Mouse (Mus musculus): ENCODE data around the gene AB124611. TPM values are rescaled to one million over a fixed set of nuclear protein-coding genes. Genes with fewer than 3 reads are reported as not detected.
A peak's percentile ranks its signal among the peaks of the same experiment; 100 is the strongest.
"Not testable (repeated sequence)": the region's sequence is repeated elsewhere in the genome, so short reads cannot be mapped to it uniquely, and the experiment has no call there.

The AB124611 gene
- 3.0 and 3.8 TPM in 2 replicates for polyA plus RNA-seq (2015; fragmentation: Nextera tagmentation; extraction: Ambion mirVana)

DNA sequence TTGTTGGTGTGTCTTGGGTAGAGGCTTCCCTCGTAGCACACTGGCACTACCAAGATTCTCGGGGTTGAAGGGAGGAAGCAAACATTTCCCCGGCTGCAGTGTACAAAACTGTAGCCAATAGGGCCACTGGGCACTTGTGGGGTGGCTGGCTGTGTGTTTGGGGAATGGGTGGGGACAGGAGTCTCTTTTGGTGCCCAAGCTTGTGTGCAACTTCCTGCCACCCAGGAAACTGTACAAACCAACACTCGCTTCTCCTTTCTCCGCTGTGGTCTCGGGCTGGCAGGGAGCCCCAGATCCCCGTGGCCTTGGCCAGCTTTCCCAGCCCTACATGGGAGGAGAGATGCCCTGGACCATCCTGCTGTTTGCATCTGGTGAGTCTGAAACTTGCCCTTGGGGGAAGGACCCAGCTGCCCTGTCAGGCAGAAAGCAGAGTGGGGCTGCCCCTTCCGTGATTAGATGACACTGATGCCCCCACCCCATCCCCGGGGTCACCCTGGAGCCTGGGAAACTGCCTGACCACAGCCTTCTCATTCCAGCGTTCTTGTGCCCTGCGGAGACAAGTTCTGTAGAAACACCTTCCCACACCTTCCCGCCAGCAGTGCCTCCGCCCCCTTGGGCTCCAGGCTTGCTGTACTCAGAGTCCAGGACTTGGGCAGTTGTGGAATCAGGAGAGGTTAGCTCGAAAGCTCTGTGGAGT, at the start of gene AB124611:
AB124611 (plus strand) TSS at position 240 of the 697 bp plus-strand sequence.
- H3K9ac ChIP-seq (replicated peaks) = no peak within 1 kb of the TSS
- ATAC-seq (replicated peaks) = no peak
- no peak within 1 kb of the TSS for H3K27ac ChIP-seq (replicated peaks)
- no peak within 1 kb of the TSS for H3K4me3 ChIP-seq
- H3K4me1 ChIP-seq = no peaks in the 10 kb centered on the region
- no peaks in the 10 kb centered on the region for H3K27me3 ChIP-seq
- no peak within 1 kb of the TSS for H3K4me2 ChIP-seq (replicated peaks)
- 77% methylated on average over 14 of the region's 14 CpGs for WGBS
- no peaks in the 10 kb centered on the region for H3K9me3 ChIP-seq
- H3K36me3 ChIP-seq = no peaks in the 10 kb centered on the region

DNA sequence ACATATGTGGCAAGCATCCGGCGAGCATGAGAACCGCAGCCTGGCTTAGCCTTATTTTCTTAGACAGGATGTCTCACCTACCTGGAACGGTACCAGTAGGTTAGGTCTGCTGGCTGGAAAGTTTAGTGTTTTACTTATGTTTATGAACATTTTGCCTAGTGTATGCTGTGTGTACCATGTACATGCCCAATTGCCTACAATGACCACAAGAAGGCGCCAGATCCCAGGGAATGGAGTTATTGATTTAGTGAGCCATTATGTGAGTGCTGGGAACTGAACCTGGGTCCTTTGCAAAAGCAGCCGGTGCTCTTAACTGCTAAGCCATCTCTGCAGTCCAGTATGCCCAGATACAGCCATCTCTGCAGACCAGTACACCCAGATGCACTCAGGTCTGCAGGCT, 48.3 kb upstream of the AB124611 start:
- Histone ChIP-seq H3K9ac (replicated peaks) (no peak overlapping the region), H3K36me3 (peaks cover 87% of the 10 kb centered on the region), H3K27me3 (no peaks in the 10 kb centered on the region), H3K9me3 (no peaks in the 10 kb centered on the region), H3K4me2 (replicated peaks) (no peak overlapping the region), H3K27ac (replicated peaks) (no peak overlapping the region), H3K4me3 (no peak overlapping the region), H3K4me1 (no peaks in the 10 kb centered on the region)
- 95% methylated on average over 6 of the region's 6 CpGs for WGBS
- ATAC-seq (replicated peaks) = no peak

DNA sequence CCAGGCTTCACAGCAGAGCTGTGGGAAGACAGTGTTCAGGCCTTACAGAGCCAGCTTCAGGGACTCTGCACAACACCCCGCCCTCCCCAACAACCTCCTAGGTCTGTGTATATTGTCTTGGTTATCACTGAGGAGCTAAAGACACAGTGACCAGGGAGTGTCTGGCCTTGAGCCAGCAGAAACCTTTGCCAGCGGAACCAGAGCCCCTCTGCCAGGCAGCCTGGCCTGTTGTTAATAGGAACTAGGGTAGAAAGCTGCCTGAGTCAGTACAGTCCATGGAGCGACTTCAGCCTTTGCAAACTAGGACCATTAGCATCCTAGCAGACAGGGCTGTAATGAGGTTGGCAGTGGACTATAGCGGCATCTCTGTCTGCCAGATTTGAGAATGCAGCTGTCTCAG, 41.9 kb upstream of the AB124611 start:
- 82% methylated on average over 4 of the region's 4 CpGs for WGBS
- Histone ChIP-seq H3K4me3 (no peak overlapping the region), H3K36me3 (peaks cover 61% of the 10 kb centered on the region), H3K27ac (replicated peaks) (no peak overlapping the region), H3K4me2 (replicated peaks) (no peak overlapping the region), H3K9me3 (no peaks in the 10 kb centered on the region), H3K9ac (replicated peaks) (no peak overlapping the region), H3K4me1 (no peaks in the 10 kb centered on the region), H3K27me3 (no peaks in the 10 kb centered on the region)
- no peak for ATAC-seq (replicated peaks)

DNA sequence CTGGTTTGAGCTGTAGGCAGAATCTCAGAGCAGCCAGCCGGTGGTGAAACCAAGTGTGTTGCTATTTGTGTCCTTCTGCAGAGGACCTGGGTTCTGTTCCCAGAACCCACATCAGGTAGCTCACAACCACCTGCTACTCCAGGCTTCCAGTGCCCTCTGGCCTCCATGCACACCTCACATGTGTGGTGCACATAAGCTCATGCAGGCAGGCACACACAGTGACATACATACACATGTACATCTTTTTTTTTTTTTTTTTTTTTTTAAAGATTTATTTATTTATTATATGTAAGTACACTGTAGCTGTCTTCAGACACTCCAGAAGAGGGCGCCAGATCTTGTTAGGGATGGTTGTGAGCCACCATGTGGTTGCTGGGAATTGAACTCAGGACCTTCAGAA, 37.7 kb upstream of the AB124611 start:
- not testable (repeated sequence) for H3K27ac ChIP-seq (replicated peaks); H3K4me1 ChIP-seq; H3K27me3 ChIP-seq; H3K4me2 ChIP-seq (replicated peaks); H3K9ac ChIP-seq (replicated peaks); ATAC-seq (replicated peaks); H3K4me3 ChIP-seq; H3K9me3 ChIP-seq
- 100% methylated on average over 1 of the region's 2 CpGs for WGBS
- peaks cover 40% of the 10 kb centered on the region for H3K36me3 ChIP-seq

DNA sequence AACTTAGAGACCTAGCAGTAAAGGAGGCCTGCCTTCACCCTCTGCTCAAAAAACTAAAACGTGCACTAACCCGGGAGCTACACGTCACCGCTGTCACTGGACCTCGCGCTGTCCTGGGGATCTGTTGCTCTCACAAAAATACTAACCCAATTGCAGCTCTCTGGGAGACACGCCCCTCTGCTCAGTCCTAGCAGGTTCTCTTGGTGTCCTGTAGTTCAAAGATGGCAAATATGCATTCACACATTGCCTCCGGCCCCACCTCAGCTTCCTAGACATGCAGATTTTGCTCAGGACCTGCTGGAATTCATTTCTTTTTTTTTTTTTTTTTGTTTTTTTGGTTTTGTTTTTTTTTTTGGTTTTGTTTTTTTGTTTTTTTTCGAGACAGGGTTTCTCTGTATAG, 35.3 kb upstream of the AB124611 start:
- H3K4me1 ChIP-seq = no peaks in the 10 kb centered on the region
- H3K27me3 ChIP-seq = no peaks in the 10 kb centered on the region
- WGBS = 94% methylated on average over 9 of the region's 9 CpGs
- no peaks in the 10 kb centered on the region for H3K9me3 ChIP-seq
- peaks cover 31% of the 10 kb centered on the region for H3K36me3 ChIP-seq
- H3K9ac ChIP-seq (replicated peaks) = no peak overlapping the region
- no peak overlapping the region for H3K27ac ChIP-seq (replicated peaks)
- no peak overlapping the region for H3K4me3 ChIP-seq
- H3K4me2 ChIP-seq (replicated peaks) = no peak overlapping the region
- ATAC-seq (replicated peaks) = no peak

DNA sequence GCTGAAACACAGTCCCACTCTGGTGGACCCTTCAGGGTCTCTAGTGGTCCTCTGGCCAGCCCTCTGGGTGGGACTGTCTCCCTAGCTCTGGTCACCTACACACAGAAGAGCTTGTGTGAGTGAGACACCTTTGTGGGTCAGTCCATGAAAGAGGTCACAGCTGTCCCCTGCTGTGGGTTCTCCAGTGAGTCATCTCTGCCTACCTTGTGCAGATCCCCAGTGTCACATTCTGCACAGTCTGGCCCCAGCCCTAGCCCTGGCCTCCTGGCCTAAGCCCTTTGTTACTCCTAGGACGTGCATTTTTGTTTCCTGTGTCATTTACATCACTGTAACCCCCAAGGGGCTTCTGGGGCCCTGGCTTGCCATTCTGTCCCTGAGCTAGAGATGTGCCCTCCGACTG, 32.1 kb upstream of the AB124611 start:
- Histone ChIP-seq H3K36me3 (peaks cover 23% of the 10 kb centered on the region), H3K4me3 (no peak overlapping the region), H3K4me1 (no peaks in the 10 kb centered on the region), H3K27ac (replicated peaks) (no peak overlapping the region), H3K27me3 (no peaks in the 10 kb centered on the region), H3K9ac (replicated peaks) (no peak overlapping the region), H3K4me2 (replicated peaks) (no peak overlapping the region), H3K9me3 (no peaks in the 10 kb centered on the region)
- ATAC-seq (replicated peaks) = no peak
- 57% methylated on average over 2 of the region's 2 CpGs for WGBS

DNA sequence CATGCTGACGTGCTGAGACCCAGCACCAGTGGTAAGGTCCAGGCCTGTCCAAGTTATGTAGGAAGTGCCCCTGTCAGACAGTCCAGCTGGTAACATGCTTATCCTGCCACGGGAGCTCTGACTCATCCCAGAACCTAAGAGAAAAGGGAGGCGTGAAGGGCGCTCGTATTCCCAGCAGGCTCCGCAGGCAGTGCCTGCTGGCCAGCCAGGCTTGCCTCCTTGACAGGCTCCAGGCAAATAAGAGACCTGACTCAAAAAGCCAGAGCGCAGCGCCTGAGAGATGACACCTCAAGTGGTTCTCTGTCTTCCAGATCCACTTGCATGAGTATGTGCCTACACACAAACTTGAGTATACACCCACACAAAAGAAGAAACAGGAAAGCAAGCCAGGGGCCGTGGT, 31.2 kb upstream of the AB124611 start:
- Histone ChIP-seq H3K9me3 (no peaks in the 10 kb centered on the region), H3K27ac (replicated peaks) (no peak overlapping the region), H3K36me3 (peaks cover 27% of the 10 kb centered on the region), H3K27me3 (no peaks in the 10 kb centered on the region), H3K4me3 (no peak overlapping the region), H3K9ac (replicated peaks) (no peak overlapping the region), H3K4me2 (replicated peaks) (no peak overlapping the region), H3K4me1 (no peaks in the 10 kb centered on the region)
- WGBS = 90% methylated on average over 9 of the region's 9 CpGs
- no peak for ATAC-seq (replicated peaks)

DNA sequence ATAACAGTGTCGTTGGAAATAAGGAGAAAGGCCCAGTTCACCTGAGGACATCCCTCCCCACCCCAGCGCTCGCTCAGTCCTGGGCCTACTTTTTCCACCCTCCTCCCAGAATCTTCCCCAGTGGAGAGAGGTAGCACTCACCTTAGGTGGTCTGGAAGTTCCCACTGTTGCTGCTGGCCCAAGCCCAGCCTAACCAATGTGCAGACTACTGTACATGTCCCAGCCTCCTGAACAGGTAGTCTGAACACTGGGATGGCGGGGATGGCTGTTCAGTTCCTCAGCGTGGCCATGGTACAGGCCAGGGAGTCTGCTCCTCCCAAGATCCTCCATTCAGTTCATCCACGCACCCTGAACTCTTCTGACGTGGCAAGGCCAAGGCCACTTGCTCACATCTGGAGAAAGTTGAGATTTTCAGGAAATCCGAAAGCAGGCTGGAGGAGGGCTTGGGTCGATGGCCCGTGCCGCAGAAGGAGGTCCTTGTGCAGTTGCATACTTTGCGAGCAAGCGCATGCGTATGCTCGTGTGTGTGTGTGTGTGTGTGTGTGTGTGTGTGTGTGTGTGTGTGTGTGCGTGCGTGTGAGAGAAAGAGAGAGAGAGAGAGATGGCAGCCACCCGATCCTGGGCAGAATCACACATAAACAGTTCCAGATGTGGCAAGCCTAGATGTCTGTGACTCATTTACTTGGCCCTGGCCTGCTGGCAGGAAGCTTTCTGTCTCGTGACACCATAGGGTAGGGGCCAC, 29.5 kb upstream of the AB124611 start:
- Histone ChIP-seq H3K4me3 (no peak overlapping the region), H3K36me3 (peaks cover 21% of the 10 kb centered on the region), H3K27me3 (no peaks in the 10 kb centered on the region), H3K4me2 (replicated peaks) (no peak overlapping the region), H3K27ac (replicated peaks) (0 out of 2 replicates have a peak overlapping the region, but pooled peaks have one; percentile 23), H3K9me3 (no peaks in the 10 kb centered on the region), H3K4me1 (no peaks in the 10 kb centered on the region), H3K9ac (replicated peaks) (no peak overlapping the region)
- WGBS = 91% methylated on average over 19 of the region's 19 CpGs
- no peak for ATAC-seq (replicated peaks)

DNA sequence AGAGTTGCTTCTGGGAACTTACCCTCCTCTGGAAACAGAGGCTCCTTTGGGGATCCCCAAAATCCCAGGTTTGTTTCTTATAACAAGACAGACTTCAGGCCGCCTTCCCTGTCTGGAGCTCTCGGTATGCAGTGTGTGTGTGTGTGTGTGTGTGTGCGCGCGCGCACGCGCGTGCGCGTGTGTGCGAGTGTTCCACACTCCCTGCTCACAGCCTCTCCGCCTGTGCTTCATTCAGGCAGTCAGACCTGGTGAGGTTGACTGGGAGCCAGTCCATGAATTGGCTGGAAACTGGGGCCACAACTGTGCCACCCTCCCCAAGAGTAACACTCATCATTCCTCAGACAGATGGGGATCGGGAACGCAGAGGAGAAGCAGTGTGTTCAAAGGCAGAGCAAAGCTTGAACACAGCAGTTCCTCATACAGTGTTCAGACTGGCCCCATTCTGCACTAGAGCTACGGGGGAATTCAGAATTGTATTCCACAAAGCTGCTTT, 28.9 kb upstream of the AB124611 start:
- H3K36me3 ChIP-seq = peaks cover 21% of the 10 kb centered on the region
- no peaks in the 10 kb centered on the region for H3K27me3 ChIP-seq
- H3K4me2 ChIP-seq (replicated peaks) = no peak overlapping the region
- no peaks in the 10 kb centered on the region for H3K4me1 ChIP-seq
- no peak overlapping the region; the same call in 1 of the 2 replicates for H3K27ac ChIP-seq (replicated peaks)
- H3K4me3 ChIP-seq = no peak overlapping the region
- 93% methylated on average over 16 of the region's 16 CpGs for WGBS
- no peaks in the 10 kb centered on the region for H3K9me3 ChIP-seq
- no peak overlapping the region for H3K9ac ChIP-seq (replicated peaks)
- ATAC-seq (replicated peaks) = no peak

DNA sequence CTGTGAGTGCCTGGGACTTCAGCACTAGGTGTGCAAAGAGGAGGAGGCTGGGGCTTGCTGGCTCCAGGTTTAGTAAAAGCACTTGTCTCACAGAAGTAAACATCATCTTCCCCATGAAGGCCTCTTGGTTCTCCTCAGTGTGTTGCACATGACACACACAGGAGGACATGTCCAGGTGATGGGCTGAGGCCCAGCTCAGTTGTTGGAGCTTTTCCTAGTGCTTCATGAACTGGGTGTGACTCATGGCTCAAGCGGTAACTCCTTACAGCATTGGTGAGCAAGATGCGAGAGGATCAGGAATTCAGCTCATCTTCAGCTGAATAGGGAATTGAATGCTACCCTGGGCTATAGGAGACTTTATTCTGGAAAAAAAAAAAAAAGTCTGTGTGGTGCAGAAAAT, 28.3 kb upstream of the AB124611 start:
- no peaks in the 10 kb centered on the region for H3K9me3 ChIP-seq
- H3K4me2 ChIP-seq (replicated peaks) = no peak overlapping the region
- no peak overlapping the region for H3K4me3 ChIP-seq
- H3K27me3 ChIP-seq = no peaks in the 10 kb centered on the region
- peaks cover 21% of the 10 kb centered on the region for H3K36me3 ChIP-seq
- 96% methylated on average over 2 of the region's 2 CpGs for WGBS
- no peak overlapping the region for H3K9ac ChIP-seq (replicated peaks)
- H3K27ac ChIP-seq (replicated peaks) = no peak overlapping the region
- no peaks in the 10 kb centered on the region for H3K4me1 ChIP-seq
- no peak for ATAC-seq (replicated peaks)

DNA sequence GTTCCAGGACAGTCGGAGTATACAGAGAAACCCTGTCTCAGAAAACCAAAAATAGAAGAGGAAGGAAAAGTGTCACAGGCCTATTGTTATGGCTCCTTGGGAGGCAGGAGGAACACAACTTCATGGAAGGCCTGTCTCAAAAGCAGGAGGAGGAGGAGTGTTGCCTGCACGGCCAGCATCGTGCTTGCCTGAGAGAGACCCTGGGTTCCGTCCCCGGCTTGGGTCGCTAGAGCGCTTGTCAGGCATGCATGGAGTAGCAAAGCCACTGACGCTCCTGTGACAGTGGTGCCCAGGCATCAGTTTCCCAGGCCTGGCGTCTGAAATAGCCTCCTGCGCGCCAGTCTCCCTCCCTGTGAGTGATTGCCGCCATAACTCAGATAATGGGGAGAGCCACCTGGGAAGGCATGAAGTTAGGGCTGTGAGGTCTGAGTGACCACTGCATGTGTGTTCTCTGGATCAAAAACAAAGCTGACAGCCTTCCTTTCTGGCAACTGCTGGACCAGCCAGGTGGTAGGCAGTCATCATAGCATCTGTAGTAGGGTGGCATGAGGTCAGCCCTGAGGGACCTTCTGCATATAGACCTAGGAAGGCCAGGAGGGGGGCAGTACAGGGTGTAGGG, 27.6 kb upstream of the AB124611 start:
- Histone ChIP-seq H3K9me3 (no peaks in the 10 kb centered on the region), H3K4me2 (replicated peaks) (no peak overlapping the region), H3K4me3 (no peak overlapping the region), H3K9ac (replicated peaks) (no peak overlapping the region), H3K36me3 (peaks cover 25% of the 10 kb centered on the region), H3K4me1 (no peaks in the 10 kb centered on the region), H3K27me3 (no peaks in the 10 kb centered on the region), H3K27ac (replicated peaks) (no peak overlapping the region)
- WGBS = 91% methylated on average over 12 of the region's 12 CpGs
- ATAC-seq (replicated peaks) = no peak

DNA sequence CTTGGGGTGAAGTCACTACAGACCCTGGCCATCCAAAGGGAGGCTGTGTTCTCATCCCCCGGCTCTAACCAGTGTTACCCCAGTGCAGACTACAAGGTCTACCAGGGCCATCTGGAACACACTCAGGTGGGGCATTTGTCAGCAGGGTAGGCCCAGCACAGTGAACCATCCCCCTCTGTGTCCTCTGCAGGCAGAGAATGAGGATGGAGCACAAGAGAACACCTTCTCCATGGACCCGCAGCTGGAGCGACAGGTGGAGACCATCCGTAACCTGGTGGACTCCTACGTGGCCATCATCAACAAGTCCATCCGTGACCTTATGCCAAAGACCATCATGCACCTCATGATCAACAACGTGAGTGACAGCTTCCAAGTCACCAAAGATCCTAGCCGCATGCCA, 22.6 kb upstream of the AB124611 start:
- peaks cover 64% of the 10 kb centered on the region for H3K36me3 ChIP-seq
- H3K9ac ChIP-seq (replicated peaks) = no peak overlapping the region
- WGBS = 96% methylated on average over 8 of the region's 8 CpGs
- no peaks in the 10 kb centered on the region for H3K4me1 ChIP-seq
- no peak overlapping the region for H3K27ac ChIP-seq (replicated peaks)
- H3K9me3 ChIP-seq = no peaks in the 10 kb centered on the region
- no peak overlapping the region for H3K4me2 ChIP-seq (replicated peaks)
- H3K27me3 ChIP-seq = no peaks in the 10 kb centered on the region
- no peak overlapping the region for H3K4me3 ChIP-seq
- no peak for ATAC-seq (replicated peaks)
